Mouse (Mus musculus) embryo, embryonic 10.5 days (tissue): ENCODE results near the gene Spint4.
"Not testable (repeated sequence)": the region's sequence is repeated elsewhere in the genome, so short reads cannot be mapped to it uniquely, and the experiment has no call there.

Experiments used
- DNase-seq: peaks from one replicate; pipeline ENCODE4 v3.0.0-alpha.2; 2015; ENCODE audit warnings: low spot score

The Spint4 gene

DNA sequence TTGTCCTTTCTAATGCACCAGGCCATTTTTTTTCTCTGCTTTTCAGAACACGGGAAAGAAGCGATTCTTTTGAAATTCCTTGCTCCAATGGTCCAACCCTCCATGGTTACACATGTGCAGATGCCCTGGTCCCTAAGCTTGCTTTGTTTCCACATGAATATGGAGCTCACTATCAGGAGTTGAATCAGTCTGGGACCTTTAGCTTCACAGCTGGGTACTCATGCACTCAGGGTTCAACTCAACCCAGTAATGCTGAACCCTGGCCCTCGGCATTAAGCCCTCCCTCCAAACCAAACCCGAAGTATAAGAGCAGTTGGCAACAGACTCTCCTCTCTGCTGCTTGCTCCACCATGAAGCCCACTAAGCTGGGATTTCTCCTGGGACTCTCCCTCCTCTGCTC, at the start of gene Spint4:
Spint4 (plus strand) TSS at position 301 of the 400 bp plus-strand sequence.
- no peak for DNase-seq

DNA sequence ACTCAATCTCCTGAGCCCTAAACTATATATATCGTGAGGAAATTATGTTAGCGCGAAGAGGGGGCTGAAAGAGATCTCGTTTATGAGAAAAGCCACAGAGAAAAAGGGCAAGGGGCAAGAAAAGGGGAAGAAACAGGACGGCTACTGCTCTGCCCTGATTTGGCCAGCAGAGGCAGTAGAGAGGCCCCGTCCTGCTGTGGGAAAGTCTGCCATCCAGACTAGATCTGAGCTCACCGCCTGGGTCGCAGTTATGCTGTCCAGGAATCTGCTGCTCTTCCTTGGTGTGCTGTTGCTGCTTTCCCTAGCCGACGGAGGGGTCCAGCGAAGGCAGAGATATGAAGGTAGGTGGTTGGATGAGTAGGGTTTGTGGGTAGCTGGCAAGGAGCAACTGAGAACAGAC, 42.4 kb upstream of the Spint4 start, which contains the start of gene Wfdc10:
Wfdc10 (plus strand) TSS at position 189 of the 400 bp plus-strand sequence.
- peak; percentile 78 for DNase-seq

DNA sequence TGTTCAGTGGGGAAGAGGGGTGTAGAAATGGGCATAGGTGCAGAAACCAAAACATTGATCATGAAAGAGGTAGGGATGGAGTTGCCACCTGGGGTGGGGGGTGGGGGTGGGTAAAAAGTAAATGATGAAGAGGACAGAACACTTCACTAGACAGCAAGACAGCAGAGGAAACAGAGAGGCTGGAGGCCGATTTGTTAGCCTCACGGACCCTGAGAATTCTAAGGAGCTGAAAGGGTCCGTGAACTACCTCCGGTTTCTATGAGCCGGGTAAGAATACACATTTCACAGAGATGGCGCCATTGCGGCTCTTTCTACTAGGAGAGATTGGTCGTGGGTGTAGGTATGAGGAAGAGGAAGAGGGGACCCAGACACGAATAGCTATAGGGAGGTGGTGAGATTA, 41.8 kb upstream of the Spint4 start, which contains the start of gene Wfdc9:
Wfdc9 (minus strand) TSS at position 101 of the 400 bp plus-strand sequence.
- DNase-seq, result no peak

DNA sequence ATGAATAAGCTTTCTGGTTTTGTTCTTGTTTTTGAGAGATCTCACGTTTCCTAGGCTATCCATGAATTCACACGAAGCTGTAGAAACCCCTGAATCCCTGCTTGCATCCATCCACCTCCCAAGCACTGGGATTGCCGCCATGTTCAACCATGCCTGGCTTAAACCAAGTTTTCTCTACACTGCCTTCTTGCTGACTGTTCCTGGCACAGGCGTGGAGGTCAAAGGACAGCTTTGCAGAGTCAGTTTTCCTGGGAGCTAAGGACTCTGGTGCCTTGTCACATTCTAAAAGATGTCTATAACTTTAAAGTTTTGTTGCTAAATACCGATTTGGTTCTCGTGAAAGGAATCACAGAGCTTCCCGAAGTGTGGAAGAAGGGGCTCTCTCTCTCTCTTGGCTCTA, 33.5 kb upstream of the Spint4 start:
- DNase-seq, result no peak

DNA sequence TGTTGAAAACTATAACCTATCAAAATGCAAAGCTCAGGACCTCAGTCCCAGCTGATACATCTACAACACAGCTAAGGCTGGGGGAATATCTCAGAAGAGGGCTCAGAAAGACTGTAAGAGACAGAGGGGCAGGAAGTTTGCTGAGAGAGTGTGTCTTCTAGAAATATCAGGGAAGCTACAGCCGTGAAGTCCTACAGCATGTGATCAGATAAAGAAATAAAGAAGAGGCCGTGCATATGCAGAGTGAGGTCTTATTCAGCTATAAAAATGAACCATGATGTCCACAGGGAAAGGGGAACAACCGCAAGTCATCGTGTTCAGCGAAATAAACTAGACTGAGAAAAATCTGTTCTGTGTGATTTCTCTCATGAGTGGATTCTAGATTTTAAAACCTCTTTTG, 28.0 kb upstream of the Spint4 start:
- DNase-seq, result no peak

GRCm38 (mm10) chr2:164670938-164671337, 27.4 kb upstream of the Spint4 start:
- DNase-seq, result no peak

GRCm38 (mm10) chr2:164673987-164674386, 24.3 kb upstream of the Spint4 start, which contains the start of gene Wfdc11:
Gene Wfdc11, minus strand, starts transcription at chr2:164674087.
- no peak for DNase-seq

GRCm38 (mm10) chr2:164676103-164676502, 22.2 kb upstream of the Spint4 start:
- no peak for DNase-seq

DNA sequence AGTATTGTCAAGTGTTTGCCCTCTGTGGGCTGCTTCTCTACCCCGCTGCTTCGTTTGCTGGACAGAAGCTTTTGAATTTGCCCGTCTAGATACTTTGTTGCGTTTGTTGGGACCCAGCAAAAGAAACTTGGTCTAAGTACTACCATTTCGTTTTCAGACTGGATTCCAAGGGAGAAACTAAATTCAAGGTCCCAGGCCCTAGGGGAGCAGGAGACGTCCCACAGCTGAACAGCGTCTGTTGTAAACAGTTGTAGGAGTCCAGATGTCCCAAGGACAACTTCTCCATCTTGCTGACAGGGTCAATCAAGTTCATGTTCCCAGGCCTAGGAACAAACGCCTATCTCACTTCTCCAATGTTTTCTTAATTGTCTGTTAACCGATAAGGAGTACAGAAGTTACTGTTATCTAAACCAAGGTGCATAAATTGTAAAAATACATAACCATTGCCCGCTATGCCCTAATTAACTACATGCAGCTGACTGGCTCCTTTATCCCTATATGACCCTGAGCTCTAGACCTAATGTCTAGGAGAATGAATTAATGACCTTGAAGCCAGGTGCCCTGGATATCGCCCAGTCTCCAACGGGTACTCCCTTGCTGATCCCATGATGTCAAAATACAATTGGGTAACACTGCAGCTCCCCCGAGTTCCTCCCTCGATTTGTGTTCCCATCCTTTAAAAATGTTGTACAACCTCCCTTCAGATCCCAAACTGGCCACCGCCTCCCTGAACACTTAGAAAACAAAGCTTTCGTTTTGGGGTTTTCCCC, 21.2 kb upstream of the Spint4 start:
- DNase-seq, result no peak

DNA sequence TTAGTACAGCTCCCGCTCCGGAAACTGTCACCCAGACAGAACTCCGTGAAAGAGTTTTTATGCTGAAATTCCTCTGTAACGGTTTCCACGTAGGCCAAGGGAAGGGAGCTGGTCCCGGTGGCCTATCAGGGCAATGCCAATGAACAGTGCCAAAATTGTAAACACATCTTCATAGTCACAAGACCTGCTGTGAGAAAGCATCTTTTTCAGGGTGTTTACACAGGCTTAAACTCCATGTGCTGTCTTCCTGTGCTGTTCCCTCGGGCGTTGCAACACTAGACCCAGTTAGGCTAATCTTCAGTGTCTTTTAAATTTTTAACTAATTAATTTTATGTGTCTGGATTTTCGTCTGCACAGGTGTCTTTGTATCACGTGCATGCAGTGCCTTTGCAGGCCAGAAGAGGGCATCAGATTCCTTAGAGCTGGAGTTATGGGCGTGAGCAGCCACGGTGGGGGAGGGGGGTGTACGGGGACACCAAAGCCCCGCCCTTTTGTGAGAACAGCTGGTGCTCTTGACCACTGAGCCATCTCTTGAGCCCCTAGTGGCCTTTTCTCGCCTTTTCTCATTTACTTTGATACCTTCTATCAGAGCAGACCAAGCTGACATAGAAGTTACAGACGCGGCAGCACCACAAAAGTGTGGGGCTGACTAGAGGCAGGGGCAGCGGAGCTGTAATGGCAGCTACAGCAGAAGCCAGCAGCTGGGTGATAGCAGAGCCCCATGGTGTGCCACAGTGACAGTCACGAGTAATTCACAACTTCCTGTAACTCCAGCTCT, 19.3 kb upstream of the Spint4 start:
- peak; percentile 93 for DNase-seq

DNA sequence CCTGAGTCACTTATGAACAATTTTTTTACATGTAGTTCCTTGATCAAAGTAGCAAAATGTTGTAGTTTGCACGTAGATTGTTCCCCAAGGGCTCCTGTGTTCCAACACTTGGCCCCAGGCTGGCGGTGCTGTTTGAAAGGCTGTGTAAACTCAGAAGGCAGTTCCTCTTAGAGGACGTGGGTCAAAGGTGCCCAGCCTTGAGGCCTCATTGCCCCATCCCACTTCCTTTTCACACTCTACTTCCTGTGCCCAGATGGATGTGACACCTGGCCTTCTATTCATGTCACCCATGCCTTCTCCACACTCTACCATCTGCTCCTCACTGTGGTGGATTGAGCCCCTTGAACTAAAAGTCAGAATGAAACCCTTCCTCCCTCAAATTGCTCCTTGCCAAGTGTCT, 18.4 kb upstream of the Spint4 start:
- DNase-seq, result peak; percentile 45

- no peak for DNase-seq
Observed at GRCm38 (mm10) chr2:164684807-164685206, 13.5 kb upstream of the Spint4 start, which contains the start of gene Wfdc13. Gene Wfdc13, plus strand, starts transcription at chr2:164685107.

- DNase-seq, result no peak
Observed at GRCm38 (mm10) chr2:164700959-164701358, 2.7 kb downstream of the Spint4 start.

GRCm38 (mm10) chr2:164701761-164702160, 3.5 kb downstream of the Spint4 start:
- DNase-seq, result no peak

DNA sequence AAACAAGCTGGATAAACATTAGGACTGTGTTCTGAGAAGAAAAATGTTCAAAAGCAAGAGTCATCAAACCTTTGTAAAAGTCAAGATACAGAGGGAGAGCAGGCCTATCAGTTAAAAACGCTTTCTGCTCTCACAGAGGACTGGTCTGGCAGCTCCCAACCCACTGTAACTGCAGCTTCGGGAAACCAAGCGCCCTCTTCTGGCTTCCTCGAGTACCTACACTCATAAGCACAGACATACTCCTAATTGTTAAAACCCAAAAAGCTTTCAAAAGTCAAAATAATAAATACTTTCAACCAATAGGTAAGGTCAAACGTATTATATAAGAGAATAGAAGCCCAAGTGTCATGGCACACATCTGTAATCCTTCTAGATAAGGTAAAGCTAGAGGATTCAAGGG, 5.9 kb downstream of the Spint4 start:
- DNase-seq, result no peak

- DNase-seq, result no peak
Observed at GRCm38 (mm10) chr2:164705328-164705727, 7.0 kb downstream of the Spint4 start.

- no peak for DNase-seq
Observed at GRCm38 (mm10) chr2:164705991-164706390, 7.7 kb downstream of the Spint4 start.

DNA sequence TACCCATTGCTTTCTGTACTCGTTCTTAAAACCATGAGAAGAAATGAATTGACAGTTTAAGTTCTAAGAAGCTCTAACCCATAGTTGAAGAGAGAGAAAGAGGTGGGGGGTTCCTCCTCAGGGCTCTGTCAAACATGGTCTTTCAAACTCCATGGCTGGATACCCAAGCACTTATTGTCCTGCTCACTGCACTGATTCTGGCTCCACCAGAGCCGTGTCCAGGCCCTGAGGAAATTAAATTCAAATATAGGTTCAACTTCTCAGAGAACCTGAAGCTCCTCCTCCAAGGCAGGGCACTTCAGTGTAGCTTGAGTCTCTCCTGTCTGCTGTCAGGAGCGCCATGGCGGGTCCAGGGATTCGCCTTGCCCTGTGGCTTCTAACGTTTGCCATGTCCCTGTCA, 16.7 kb downstream of the Spint4 start, which contains the start of gene Spint5:
Spint5 (plus strand) TSS at position 301 of the 400 bp plus-strand sequence.
- no peak for DNase-seq

- DNase-seq, result not testable (repeated sequence)
Observed at GRCm38 (mm10) chr2:164716194-164716786, 18.0 kb downstream of the Spint4 start.

GRCm38 (mm10) chr2:164723276-164723675, 25.0 kb downstream of the Spint4 start:
- no peak for DNase-seq

DNA sequence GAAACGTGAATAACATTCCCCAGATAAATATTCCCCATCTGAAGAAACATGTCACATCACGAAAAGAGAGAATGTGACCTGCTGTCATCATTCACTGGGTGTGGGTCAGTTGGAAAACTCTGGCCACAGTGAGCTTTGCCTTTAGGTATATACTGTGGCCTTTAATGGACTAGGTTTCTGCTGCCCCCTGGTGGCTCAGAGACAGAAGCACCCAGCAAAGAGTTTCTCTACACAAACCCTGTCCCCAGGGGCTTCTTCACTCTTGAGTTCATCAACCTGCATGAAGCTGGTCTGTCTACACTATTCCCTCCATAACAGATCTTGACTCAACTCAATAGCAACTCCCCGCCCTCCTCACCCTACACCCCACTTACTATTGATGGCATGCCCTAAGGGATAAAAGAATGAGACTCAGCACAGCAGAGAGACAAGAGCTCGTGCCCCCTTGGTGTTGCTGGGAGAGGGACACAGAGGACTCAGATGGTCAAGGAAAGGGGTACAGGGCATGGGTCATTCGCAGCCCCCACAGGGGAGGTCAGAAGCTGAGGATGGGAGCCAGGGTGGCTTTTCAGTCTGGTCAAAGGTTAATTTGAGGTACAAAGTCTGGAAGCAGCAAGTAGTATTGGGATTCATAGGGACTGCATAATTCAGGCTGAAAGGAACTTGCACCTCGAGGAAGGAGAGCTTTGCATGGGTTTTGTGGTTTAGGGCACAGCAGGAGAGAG, 27.8 kb downstream of the Spint4 start:
- DNase-seq, result peak; percentile 90

DNA sequence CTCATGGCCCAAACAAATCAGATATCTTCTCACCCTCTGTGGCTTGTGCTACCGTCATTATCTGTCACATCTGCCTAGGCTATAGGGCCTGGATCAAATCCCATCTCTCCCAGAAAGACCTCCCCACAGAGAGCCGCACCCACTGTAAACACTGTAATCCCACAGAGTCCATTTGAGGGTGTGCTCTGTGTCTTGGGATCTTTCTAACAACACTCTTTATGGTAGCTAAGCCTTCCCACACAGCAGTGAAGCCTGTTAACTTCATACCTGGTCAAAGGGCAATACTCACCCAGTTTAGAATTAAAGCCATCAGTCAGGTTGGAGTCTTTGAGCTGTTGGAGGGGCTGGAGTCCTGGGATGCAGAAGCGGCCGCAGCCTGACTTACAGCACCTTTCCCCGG, 33.4 kb downstream of the Spint4 start:
- no peak for DNase-seq
